Mouse (Mus musculus) embryonic facial prominence, embryonic 13.5 days (tissue): ENCODE data around the gene Olfr536. TPM values are rescaled to one million over a fixed set of nuclear protein-coding genes. Genes with fewer than 3 reads are reported as not detected.
"Not testable (repeated sequence)": the region's sequence is repeated elsewhere in the genome, so short reads cannot be mapped to it uniquely, and the experiment has no call there.

ENCODE experiments used
- ATAC-seq: fragments of 200-750 bp; cut with Nextera tagmentation; 2 replicates; pipeline ENCODE4 v1.8.0; 2017; ENCODE audit warnings: low read depth; ENCODE audit not compliant: insufficient number of reproducible peaks, insufficient read depth, low FRiP score, low TSS enrichment
- H3K27ac ChIP-seq: fragments of 300-500 bp; sonication (generic); 2 replicates; pipeline ENCODE4 v1.5.1; 2015; ENCODE audit warnings: moderate library complexity, mild to moderate bottlenecking, inconsistent platforms
- H3K27me3 ChIP-seq: fragments of 300-500 bp; sonication (generic); 2 replicates; pipeline ENCODE4 v1.6.1; 2015; ENCODE audit warnings: mild to moderate bottlenecking, inconsistent platforms
- H3K36me3 ChIP-seq: fragments of 300-500 bp; sonication (generic); 2 replicates; pipeline ENCODE4 v1.6.1; 2015; ENCODE audit warnings: mild to moderate bottlenecking, inconsistent platforms
- H3K4me1 ChIP-seq: fragments of 300-500 bp; sonication (generic); 2 replicates; pipeline ENCODE4 v1.6.1; 2015; ENCODE audit warnings: inconsistent platforms
- H3K4me2 ChIP-seq: fragments of 300-500 bp; sonication (generic); 2 replicates; pipeline ENCODE4 v1.6.1; 2015; ENCODE audit warnings: moderate library complexity, mild to moderate bottlenecking, inconsistent platforms
- H3K4me3 ChIP-seq: fragments of 300-500 bp; sonication (generic); 2 replicates; pipeline ENCODE4 v1.5.1; 2015; ENCODE audit warnings: mild to moderate bottlenecking, inconsistent platforms
- H3K9ac ChIP-seq: fragments of 300-500 bp; sonication (generic); 2 replicates; pipeline ENCODE4 v1.6.1; 2015; ENCODE audit warnings: mild to moderate bottlenecking, inconsistent platforms
- H3K9me3 ChIP-seq: fragments of 300-500 bp; sonication (generic); 2 replicates; pipeline ENCODE4 v1.6.1; 2016; ENCODE audit warnings: inconsistent platforms
- WGBS: fragments of 180-500 bp; shearing (Covaris S2); methylation state at CpG from one replicate; pipeline ENCODE4 v1.1.7; 2015; ENCODE audit warnings: mixed read lengths; 5-methylcytosine and 5-hydroxymethylcytosine counted together
- polyA plus RNA-seq: library from polyadenylated mRNA; unstranded; fragments of >200 nt; fragmentation: Nextera tagmentation; extraction: Ambion mirVana; gene quantifications from 2 replicates; pipeline ENCODE4 v1.2.1, GENCODE M21; 2015

Olfr536 gene
- not detected in 2 replicates for polyA plus RNA-seq

DNA sequence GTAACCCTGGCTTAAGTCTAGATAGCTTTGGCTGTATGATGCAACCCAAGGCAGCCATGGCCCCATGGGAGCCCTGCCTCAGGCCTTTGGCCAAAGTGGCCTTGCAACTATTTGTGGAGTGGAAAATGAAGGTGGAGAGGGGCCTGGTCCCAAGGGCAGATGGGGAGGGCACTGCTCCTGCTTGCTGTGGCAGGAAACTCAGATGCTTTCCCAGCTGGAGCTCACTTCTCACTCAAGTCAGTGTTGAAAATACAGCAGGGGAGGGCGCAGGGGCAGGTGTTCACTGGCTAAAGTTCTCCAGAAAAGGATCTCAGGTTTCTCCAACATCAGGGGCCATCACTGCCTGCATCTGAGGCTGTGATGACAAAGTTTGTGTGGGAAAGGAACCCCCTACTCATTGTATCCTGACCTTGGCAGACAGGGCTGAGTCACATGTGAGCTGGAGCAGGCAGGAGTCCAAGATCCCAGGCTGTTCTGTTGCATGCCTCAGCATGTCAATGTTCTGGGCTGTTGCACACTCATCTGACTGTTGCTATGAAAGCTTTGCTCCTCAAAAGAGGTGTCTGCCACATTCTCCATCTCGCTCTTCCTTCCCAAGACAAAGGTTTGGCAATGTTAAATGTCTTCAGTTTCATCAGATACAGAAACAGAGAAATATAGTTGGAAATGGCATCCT, at the start of gene Olfr536:
Gene Olfr536 (minus strand): TSS at position 51 of the 676 bp plus-strand sequence.
- not testable (repeated sequence) for ATAC-seq
- 72% methylated on average over 2 of the region's 2 CpGs for WGBS

DNA sequence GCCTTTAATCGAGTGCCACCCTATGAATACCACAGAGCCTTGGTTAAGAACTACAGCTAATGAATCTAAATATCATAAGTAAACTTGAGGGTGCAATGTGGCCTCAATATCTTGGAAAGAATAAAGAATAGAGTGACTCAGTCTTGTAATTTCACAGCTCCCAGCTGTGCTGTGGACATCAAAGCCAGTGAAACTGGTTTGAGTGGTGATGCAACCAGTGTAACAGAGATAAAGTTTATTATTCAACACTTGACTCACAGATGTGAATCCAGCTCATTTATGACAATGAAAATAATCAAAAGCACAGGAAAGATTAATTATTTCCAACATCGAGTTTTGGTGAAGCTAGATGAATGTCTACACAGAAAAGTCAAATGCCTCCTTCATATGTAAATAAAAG, 32.5 kb upstream of the Olfr536 start:
- 75% methylated on average over 2 of the region's 2 CpGs for WGBS
- H3K27me3 ChIP-seq: no peaks in the 10 kb centered on the region
- H3K4me2 ChIP-seq: no peak overlapping the region
- no peak overlapping the region for H3K4me3 ChIP-seq
- no peak for ATAC-seq
- H3K9ac ChIP-seq: no peak overlapping the region
- H3K36me3 ChIP-seq: no peaks in the 10 kb centered on the region
- no peak overlapping the region for H3K27ac ChIP-seq
- no peaks in the 10 kb centered on the region for H3K9me3 ChIP-seq
- no peaks in the 10 kb centered on the region for H3K4me1 ChIP-seq

More for the DNA sequence above, at the start of gene Olfr536:
- H3K4me1 ChIP-seq, H3K4me3 ChIP-seq, H3K27ac ChIP-seq, H3K36me3 ChIP-seq, H3K27me3 ChIP-seq, H3K4me2 ChIP-seq, H3K9me3 ChIP-seq, H3K9ac ChIP-seq: not testable (repeated sequence)

DNA sequence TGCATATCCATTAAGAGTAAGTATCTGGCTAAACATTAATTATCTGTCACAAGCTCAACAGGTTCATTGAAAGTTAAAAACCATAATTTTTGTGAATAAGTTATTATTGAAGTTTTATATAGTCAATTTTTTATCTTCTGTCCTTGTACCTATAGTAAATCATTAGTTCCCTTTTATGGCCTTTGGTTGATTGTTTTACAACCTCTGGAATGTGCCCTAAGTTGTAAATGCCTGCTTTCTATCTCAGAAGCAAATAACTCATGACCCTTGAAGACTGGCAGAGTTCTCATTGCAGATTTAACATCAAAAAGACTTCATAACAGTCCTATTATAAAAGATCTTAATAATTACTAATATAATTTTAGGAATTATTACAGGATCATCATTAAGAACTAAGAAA, 12.5 kb downstream of the Olfr536 start:
- no peak for ATAC-seq
- H3K27me3 ChIP-seq: no peaks in the 10 kb centered on the region
- no peak overlapping the region for H3K9ac ChIP-seq
- no peak overlapping the region for H3K27ac ChIP-seq
- H3K36me3 ChIP-seq: no peaks in the 10 kb centered on the region
- no peak overlapping the region for H3K4me2 ChIP-seq
- H3K9me3 ChIP-seq: no peaks in the 10 kb centered on the region
- H3K4me3 ChIP-seq: no peak overlapping the region
- H3K4me1 ChIP-seq: no peaks in the 10 kb centered on the region

DNA sequence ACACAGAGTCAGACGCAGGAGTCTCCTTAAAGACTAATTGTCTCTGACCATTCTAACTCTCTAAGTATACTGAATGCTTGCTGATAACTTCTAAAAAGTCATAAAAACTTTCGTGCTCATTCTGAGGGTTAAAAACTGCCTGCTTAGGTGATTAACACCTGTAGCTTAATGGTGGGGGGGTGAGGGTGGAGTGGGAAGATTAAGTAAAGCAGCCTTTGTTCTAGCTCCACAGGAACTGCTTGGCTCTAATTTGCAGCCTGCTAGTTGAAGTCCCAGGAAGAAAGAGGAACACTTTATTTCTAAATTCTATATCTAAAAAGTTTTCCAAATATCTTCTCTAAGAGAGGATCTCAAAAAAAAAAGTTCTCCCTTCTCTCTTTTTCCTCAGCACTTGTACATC, 13.0 kb downstream of the Olfr536 start:
- no peaks in the 10 kb centered on the region for H3K9me3 ChIP-seq
- H3K4me2 ChIP-seq: no peak overlapping the region
- H3K36me3 ChIP-seq: no peaks in the 10 kb centered on the region
- no peaks in the 10 kb centered on the region for H3K27me3 ChIP-seq
- H3K27ac ChIP-seq: no peak overlapping the region
- H3K4me3 ChIP-seq: no peak overlapping the region
- 44% methylated on average over 2 of the region's 2 CpGs for WGBS
- no peak for ATAC-seq
- no peak overlapping the region for H3K9ac ChIP-seq
- no peaks in the 10 kb centered on the region for H3K4me1 ChIP-seq

DNA sequence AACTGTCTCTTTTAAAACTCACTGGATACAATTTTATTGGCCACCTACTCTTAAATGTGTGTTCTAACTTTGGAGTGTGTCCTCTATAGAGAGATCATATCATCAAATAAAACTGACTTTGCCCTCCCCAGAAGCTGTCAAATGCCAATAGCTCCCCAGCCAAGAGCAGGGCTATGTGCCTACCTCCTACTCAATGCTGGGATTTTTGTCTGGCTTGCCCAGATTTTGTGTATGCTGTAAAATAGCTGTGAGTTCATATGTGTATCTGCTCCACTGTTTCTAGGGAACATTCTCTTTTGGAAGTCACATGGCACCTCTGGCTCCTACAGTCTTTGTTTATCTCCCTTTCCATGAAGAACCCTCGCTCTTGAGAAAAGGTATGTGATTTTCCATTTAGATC, 18.2 kb downstream of the Olfr536 start:
- Histone ChIP-seq H3K4me1 (no peaks in the 10 kb centered on the region), H3K4me2 (no peak overlapping the region), H3K4me3 (no peak overlapping the region), H3K27me3 (no peaks in the 10 kb centered on the region), H3K27ac (no peak overlapping the region), H3K9ac (no peak overlapping the region), H3K9me3 (no peaks in the 10 kb centered on the region), H3K36me3 (no peaks in the 10 kb centered on the region)
- WGBS: 76% methylated on average over 1 of the region's 1 CpGs
- no peak for ATAC-seq

DNA sequence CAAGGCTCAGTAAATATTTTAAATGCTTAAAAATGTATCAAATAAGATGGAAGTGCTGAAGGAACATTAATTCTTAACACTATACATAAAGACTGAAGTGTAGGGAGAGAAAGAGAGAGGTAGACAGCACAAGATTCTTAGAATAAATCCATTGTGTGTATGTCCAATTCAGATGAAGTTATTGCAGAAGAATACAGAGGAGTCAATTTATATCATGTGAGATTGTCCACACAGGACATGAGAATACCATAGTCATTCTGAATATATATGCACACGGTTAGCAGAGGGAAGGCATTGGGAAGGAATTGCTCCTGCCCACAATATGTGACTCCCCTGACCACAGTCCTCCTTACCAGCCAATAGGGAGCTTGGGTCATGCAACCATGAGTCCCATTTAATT, 23.3 kb downstream of the Olfr536 start, which contains the start of gene Olfr535:
Gene Olfr535 (plus strand): TSS at position 301 of the 400 bp plus-strand sequence.
- no peak for ATAC-seq
- Histone ChIP-seq H3K9ac (no peak within 1 kb of the TSS), H3K4me2 (no peak within 1 kb of the TSS), H3K27me3 (no peaks in the 10 kb centered on the region), H3K36me3 (no peaks in the 10 kb centered on the region), H3K4me3 (no peak within 1 kb of the TSS), H3K9me3 (no peaks in the 10 kb centered on the region), H3K4me1 (no peaks in the 10 kb centered on the region), H3K27ac (no peak within 1 kb of the TSS)
- 92% methylated on average over 1 of the region's 1 CpGs for WGBS

DNA sequence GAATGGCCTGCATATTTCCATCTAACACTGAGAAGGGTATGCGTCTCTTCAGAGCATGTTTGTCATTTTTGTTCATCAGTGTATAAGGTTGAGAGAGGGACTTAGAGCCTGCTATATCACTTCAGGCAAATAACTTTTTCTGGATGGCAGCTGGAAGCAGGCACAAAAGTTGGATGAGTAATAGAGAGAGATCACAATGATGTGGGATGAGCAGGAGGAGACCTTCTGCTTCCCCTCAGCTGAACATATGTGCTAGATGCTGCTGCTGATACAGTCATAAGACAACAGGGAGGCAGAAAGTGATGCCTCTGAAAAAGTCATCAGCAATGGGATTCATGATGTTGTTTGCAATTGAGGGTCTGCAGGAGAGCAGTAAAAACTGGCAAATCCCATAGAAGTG, 28.5 kb downstream of the Olfr536 start:
- 88% methylated on average over 1 of the region's 1 CpGs for WGBS
- Histone ChIP-seq H3K4me2 (no peak overlapping the region), H3K4me1 (no peaks in the 10 kb centered on the region), H3K27me3 (no peaks in the 10 kb centered on the region), H3K36me3 (no peaks in the 10 kb centered on the region), H3K9me3 (no peaks in the 10 kb centered on the region), H3K9ac (no peak overlapping the region), H3K4me3 (no peak overlapping the region), H3K27ac (no peak overlapping the region)
- ATAC-seq: no peak

DNA sequence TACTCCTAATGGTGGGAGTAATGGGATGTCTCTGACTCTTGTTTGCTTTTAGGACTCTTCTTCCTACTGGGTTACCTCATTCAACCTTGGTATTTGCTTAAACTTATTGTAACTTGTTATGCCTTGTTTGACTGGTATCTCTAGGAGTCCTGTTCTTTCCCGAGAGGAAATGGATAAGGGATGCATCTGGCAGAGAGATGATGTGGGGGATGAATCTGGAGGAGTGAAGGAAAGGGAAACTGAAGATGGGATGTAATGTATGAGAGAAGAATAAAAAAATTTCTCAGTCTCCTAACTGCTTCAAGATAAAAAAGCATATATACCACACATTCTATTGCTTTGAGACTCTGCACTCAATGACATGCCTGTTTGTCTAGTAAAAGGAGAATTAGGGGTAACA, 29.3 kb downstream of the Olfr536 start:
- no peaks in the 10 kb centered on the region for H3K4me1 ChIP-seq
- no peaks in the 10 kb centered on the region for H3K9me3 ChIP-seq
- ATAC-seq: no peak
- no peaks in the 10 kb centered on the region for H3K36me3 ChIP-seq
- no peak overlapping the region for H3K4me2 ChIP-seq
- H3K27ac ChIP-seq: no peak overlapping the region
- H3K4me3 ChIP-seq: no peak overlapping the region
- no peaks in the 10 kb centered on the region for H3K27me3 ChIP-seq
- H3K9ac ChIP-seq: no peak overlapping the region
- 78% methylated on average over 1 of the region's 1 CpGs for WGBS

DNA sequence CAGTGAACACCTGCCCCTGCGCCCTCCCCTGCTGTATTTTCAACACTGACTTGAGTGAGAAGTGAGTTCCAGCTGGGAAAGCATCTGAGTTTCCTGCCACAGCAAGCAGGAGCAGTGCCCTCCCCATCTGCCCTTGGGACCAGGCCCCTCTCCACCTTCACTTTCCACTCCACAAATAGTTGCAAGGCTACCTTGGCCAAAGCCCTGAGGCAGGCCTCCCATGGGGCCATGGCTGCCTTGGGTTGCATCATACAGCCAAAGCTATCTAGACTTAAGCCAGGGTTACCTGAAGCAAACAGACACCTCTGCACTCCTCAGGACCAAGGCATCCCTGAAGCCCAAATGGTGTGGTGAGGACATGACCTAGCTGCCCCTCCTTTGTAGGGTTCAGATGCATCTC, 44.1 kb downstream of the Olfr536 start, which contains the start of gene Olfr533:
Gene Olfr533 (plus strand): TSS at position 301 of the 400 bp plus-strand sequence.
- ATAC-seq, H3K9me3 ChIP-seq, H3K4me2 ChIP-seq, H3K4me3 ChIP-seq, H3K4me1 ChIP-seq, H3K9ac ChIP-seq, H3K27me3 ChIP-seq, H3K27ac ChIP-seq, H3K36me3 ChIP-seq: not testable (repeated sequence)
- WGBS: 50% methylated on average over 1 of the region's 1 CpGs

Other genes with a start within 250 kb of the Olfr536 start
- not detected in 2 replicates for gene Olfr525, start 186.5 kb downstream of the Olfr536 start, polyA plus RNA-seq
- gene Olfr527, start 173.4 kb downstream of the Olfr536 start, polyA plus RNA-seq: not detected in 2 replicates
- gene Olfr60, start 145.7 kb downstream of the Olfr536 start, polyA plus RNA-seq: not detected in 2 replicates
- gene Olfr530, start 131.1 kb downstream of the Olfr536 start, polyA plus RNA-seq: not detected in 2 replicates
- gene Olfr531, start 104.5 kb downstream of the Olfr536 start, polyA plus RNA-seq: not detected in 2 replicates
- gene Olfr532, start 85.8 kb downstream of the Olfr536 start, polyA plus RNA-seq: not detected in 2 replicates
- gene Olfr533, start 44.0 kb downstream of the Olfr536 start, polyA plus RNA-seq: not detected in 2 replicates
- not detected in 2 replicates for gene Olfr535, start 23.2 kb downstream of the Olfr536 start, polyA plus RNA-seq
- gene Olfr538, start 60.5 kb upstream of the Olfr536 start, polyA plus RNA-seq: not detected in 2 replicates
- not detected in 2 replicates for gene Olfr46, start 93.9 kb upstream of the Olfr536 start, polyA plus RNA-seq
- gene Olfr61, start 121.6 kb upstream of the Olfr536 start, polyA plus RNA-seq: not detected in 2 replicates
- gene Olfr53, start 139.1 kb upstream of the Olfr536 start, polyA plus RNA-seq: not detected in 2 replicates
- 0.01 and 0.03 TPM in 2 replicates for gene Olfr539, start 152.5 kb upstream of the Olfr536 start, polyA plus RNA-seq
- not detected in 2 replicates for gene Olfr45, start 174.6 kb upstream of the Olfr536 start, polyA plus RNA-seq
- gene Olfr541, start 189.9 kb upstream of the Olfr536 start, polyA plus RNA-seq: 0.15 TPM in 1 of 2 replicates, not detected in the other